Mouse (Mus musculus) CH12.LX (cell line): ENCODE results near the gene Marveld2.

Experiments used
- CTCF ChIP-seq, 2 experiments: IDR thresholded peaks in 1 of 2; conservative IDR thresholded peaks in 1 of 2; 2 replicates each; pipeline ENCODE4 v1.5.1; 2011 to 2012; ENCODE audit warnings: low read depth in 2 of 2, low read length in 2 of 2, improper control_type of control experiment in 1 of 2, inconsistent platforms in 1 of 2, mild to moderate bottlenecking in 1 of 2, moderate library complexity in 1 of 2
- EP300 ChIP-seq: IDR thresholded peaks from 2 replicates; pipeline ENCODE4 v1.6.1; 2011; ENCODE audit warnings: low read length, improper control_type of control experiment
- HCFC1 ChIP-seq: IDR thresholded peaks from 2 replicates; pipeline ENCODE4 v1.6.1; 2012; ENCODE audit warnings: low read depth, mild to moderate bottlenecking, inconsistent platforms, low read length, improper control_type of control experiment
- NRF1 ChIP-seq: IDR thresholded peaks from 2 replicates; pipeline ENCODE4 v1.6.1; 2014; ENCODE audit warnings: low read depth, mild to moderate bottlenecking, inconsistent platforms, low read length, improper control_type of control experiment, moderate library complexity
- POLR2A ChIP-seq: IDR thresholded peaks from 2 replicates; pipeline ENCODE4 v1.6.1; 2011; ENCODE audit warnings: low read depth, mild to moderate bottlenecking, improper control_type of control experiment, low read length
- USF1 ChIP-seq: IDR thresholded peaks from 2 replicates; pipeline ENCODE4 v1.6.1; 2014; ENCODE audit warnings: low read depth, mild to moderate bottlenecking, inconsistent platforms, low read length, improper control_type of control experiment
- ZC3H11A ChIP-seq: IDR thresholded peaks from 2 replicates; pipeline ENCODE4 v1.6.1; 2012; ENCODE audit warnings: low read depth, mild to moderate bottlenecking, inconsistent platforms, low read length, improper control_type of control experiment

DNA sequence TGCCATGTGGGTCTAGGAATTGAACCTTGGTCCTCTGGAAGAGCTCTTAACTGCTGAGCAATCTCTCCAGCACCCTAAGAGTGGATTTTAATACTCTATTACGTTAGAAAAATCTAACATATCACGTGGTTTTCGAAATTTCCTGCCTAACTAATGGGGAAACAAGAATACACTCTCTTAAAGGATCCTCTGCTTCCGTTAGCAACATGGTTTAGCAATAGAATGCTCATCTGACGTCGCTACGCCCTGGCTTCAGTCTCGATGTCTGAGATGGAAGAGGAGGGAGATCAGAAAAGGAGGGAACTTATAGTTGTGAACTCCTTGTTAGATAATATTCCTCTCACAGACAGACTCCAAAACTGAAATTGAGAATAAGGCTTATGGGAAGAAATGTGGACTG lies 31.5 kb upstream of the Marveld2 start:
- TF ChIP-seq CTCF (conservative IDR thresholded peaks at IDR 0.05 in 1 of 2, IDR thresholded peaks at IDR 0.05 in 1 of 2; ENCODE audit: low read depth in 2 of 2, low read length in 2 of 2) (no peak), ZC3H11A (no peak), USF1 (no peak), NRF1 (no peak), EP300 (no peak), POLR2A (no peak), HCFC1 (no peak)
